Mouse (Mus musculus): Measurements from ENCODE around the gene Khdrbs1.
"Not testable (repeated sequence)": the region's sequence is repeated elsewhere in the genome, so short reads cannot be mapped to it uniquely, and the experiment has no call there.

The Khdrbs1 gene

GRCm38 (mm10) chr4:129742232-129743009 is at the start of gene Khdrbs1:
Khdrbs1 (minus strand) TSS chr4:129742303.
- DNase-seq (ENCODE audit: low read depth, low spot score) = peak; percentile 97

GRCm38 (mm10) chr4:129791399-129791798 is 49.3 kb upstream of the Khdrbs1 start:
- no peak for DNase-seq (ENCODE audit: low read depth, low spot score)

- DNase-seq (ENCODE audit: low read depth, low spot score) = no peak
These were observed 48.4 kb upstream of the Khdrbs1 start for GRCm38 (mm10) chr4:129790475-129790874.

GRCm38 (mm10) chr4:129789635-129790034 is 47.5 kb upstream of the Khdrbs1 start:
- DNase-seq (ENCODE audit: low read depth, low spot score) = no peak

GRCm38 (mm10) chr4:129788693-129789092 is 46.6 kb upstream of the Khdrbs1 start:
- no peak for DNase-seq (ENCODE audit: low read depth, low spot score)

GRCm38 (mm10) chr4:129785178-129785577 is 43.1 kb upstream of the Khdrbs1 start:
- peak; percentile 77 for DNase-seq (ENCODE audit: low read depth, low spot score)

GRCm38 (mm10) chr4:129783506-129783905 is 41.4 kb upstream of the Khdrbs1 start:
- DNase-seq (ENCODE audit: low read depth, low spot score) = no peak

GRCm38 (mm10) chr4:129782857-129783331 is 40.8 kb upstream of the Khdrbs1 start:
- DNase-seq (ENCODE audit: low read depth, low spot score) = no peak

GRCm38 (mm10) chr4:129781881-129782675 is 40.0 kb upstream of the Khdrbs1 start:
- peak; percentile 64 for DNase-seq (ENCODE audit: low read depth, low spot score)

GRCm38 (mm10) chr4:129771672-129772521 is 29.8 kb upstream of the Khdrbs1 start:
- no peak for DNase-seq (ENCODE audit: low read depth, low spot score)

GRCm38 (mm10) chr4:129771314-129771671 is 29.2 kb upstream of the Khdrbs1 start:
- no peak for DNase-seq (ENCODE audit: low read depth, low spot score)

GRCm38 (mm10) chr4:129770600-129770999 is 28.5 kb upstream of the Khdrbs1 start:
- DNase-seq (ENCODE audit: low read depth, low spot score) = no peak

- not testable (repeated sequence) for DNase-seq (ENCODE audit: low read depth, low spot score)
These were observed 26.6 kb upstream of the Khdrbs1 start for GRCm38 (mm10) chr4:129768742-129769141.

- DNase-seq (ENCODE audit: low read depth, low spot score) = no peak
These were observed 25.7 kb upstream of the Khdrbs1 start for GRCm38 (mm10) chr4:129767782-129768181.

GRCm38 (mm10) chr4:129765351-129765750 is 23.2 kb upstream of the Khdrbs1 start:
- no peak for DNase-seq (ENCODE audit: low read depth, low spot score)

- not testable (repeated sequence) for DNase-seq (ENCODE audit: low read depth, low spot score)
These were observed 20.4 kb upstream of the Khdrbs1 start for GRCm38 (mm10) chr4:129762496-129762895.

GRCm38 (mm10) chr4:129761606-129762005 is 19.5 kb upstream of the Khdrbs1 start:
- DNase-seq (ENCODE audit: low read depth, low spot score) = no peak

- DNase-seq (ENCODE audit: low read depth, low spot score) = no peak
These were observed 13.4 kb upstream of the Khdrbs1 start for GRCm38 (mm10) chr4:129755455-129755854.

- no peak for DNase-seq (ENCODE audit: low read depth, low spot score)
These were observed 12.6 kb upstream of the Khdrbs1 start for GRCm38 (mm10) chr4:129754742-129755141.

GRCm38 (mm10) chr4:129750430-129750829 is 8.3 kb upstream of the Khdrbs1 start:
- DNase-seq (ENCODE audit: low read depth, low spot score) = no peak

- no peak for DNase-seq (ENCODE audit: low read depth, low spot score)
These were observed 4.5 kb upstream of the Khdrbs1 start for GRCm38 (mm10) chr4:129746591-129746990.

GRCm38 (mm10) chr4:129746106-129746505 is 4.0 kb upstream of the Khdrbs1 start:
- DNase-seq (ENCODE audit: low read depth, low spot score) = no peak

Data from retina, adult 2 months (tissue).